Mouse (Mus musculus) intestine, embryonic 14.5 days (tissue): ENCODE data around the gene Prkab1. TPM values are rescaled to one million over a fixed set of nuclear protein-coding genes. Genes with fewer than 3 reads are reported as not detected.

Experiments
- ATAC-seq: fragments of 200-750 bp; cut with Nextera tagmentation; replicated peaks from 2 replicates; pipeline ENCODE4 v1.8.0; 2017; ENCODE audit warnings: low read depth, moderate number of reproducible peaks, moderate TSS enrichment, moderate library complexity; ENCODE audit not compliant: low FRiP score, low TSS enrichment
- DNase-seq: peaks from one replicate; pipeline ENCODE4 v3.0.0-alpha.2; 2018; ENCODE audit warnings: low spot score
- H3K27ac ChIP-seq: fragments of 300-500 bp; sonication (generic); 2 replicates; pipeline ENCODE4 v1.5.1; 2014; ENCODE audit warnings: low read depth, mild to moderate bottlenecking, control low read depth
- H3K27me3 ChIP-seq: fragments of 300-500 bp; sonication (generic); replicated peaks from 2 replicates; pipeline ENCODE4 v1.6.1; 2014; ENCODE audit warnings: low read length, control low read depth; ENCODE audit not compliant: control insufficient read depth, insufficient read depth
- H3K36me3 ChIP-seq: fragments of 300-500 bp; sonication (generic); 2 replicates; pipeline ENCODE4 v1.6.1; 2014; ENCODE audit warnings: low read length, control low read depth; ENCODE audit not compliant: control insufficient read depth, insufficient read depth
- H3K4me1 ChIP-seq: fragments of 300-500 bp; sonication (generic); replicated peaks from 2 replicates; pipeline ENCODE4 v1.6.1; 2014; ENCODE audit warnings: low read length, control low read depth, mixed read lengths; ENCODE audit not compliant: control insufficient read depth, insufficient read depth
- H3K4me2 ChIP-seq: fragments of 300-500 bp; sonication (generic); 2 replicates; pipeline ENCODE4 v1.6.1; 2014; ENCODE audit warnings: low read length
- H3K4me3 ChIP-seq: fragments of 300-500 bp; sonication (generic); 2 replicates; pipeline ENCODE4 v1.5.1; 2014; ENCODE audit warnings: low read depth, low read length, control low read depth, mixed read lengths
- H3K9ac ChIP-seq: fragments of 300-500 bp; sonication (generic); 2 replicates; pipeline ENCODE4 v1.6.1; 2014; ENCODE audit warnings: mild to moderate bottlenecking, low read length
- H3K9me3 ChIP-seq: fragments of 300-500 bp; sonication (generic); 2 replicates; pipeline ENCODE4 v1.6.1; 2016; ENCODE audit warnings: low read length, control low read depth; ENCODE audit not compliant: control insufficient read depth
- WGBS: fragments of 180-500 bp; shearing (Covaris S2); extraction: QIAGEN DNeasy Blood & Tissue Kit; methylation state at CpG from one replicate; pipeline ENCODE4 v1.1.7; 2014; 5-methylcytosine and 5-hydroxymethylcytosine counted together
- polyA plus RNA-seq: library from polyadenylated mRNA; unstranded; fragments of >200 nt; fragmentation: Nextera tagmentation; extraction: Ambion mirVana; gene quantifications from 2 replicates; pipeline ENCODE4 v1.2.1, GENCODE M21; 2014

Prkab1 gene
- polyA plus RNA-seq, 1 experiment from 2014 or later = 60.6 TPM

DNA sequence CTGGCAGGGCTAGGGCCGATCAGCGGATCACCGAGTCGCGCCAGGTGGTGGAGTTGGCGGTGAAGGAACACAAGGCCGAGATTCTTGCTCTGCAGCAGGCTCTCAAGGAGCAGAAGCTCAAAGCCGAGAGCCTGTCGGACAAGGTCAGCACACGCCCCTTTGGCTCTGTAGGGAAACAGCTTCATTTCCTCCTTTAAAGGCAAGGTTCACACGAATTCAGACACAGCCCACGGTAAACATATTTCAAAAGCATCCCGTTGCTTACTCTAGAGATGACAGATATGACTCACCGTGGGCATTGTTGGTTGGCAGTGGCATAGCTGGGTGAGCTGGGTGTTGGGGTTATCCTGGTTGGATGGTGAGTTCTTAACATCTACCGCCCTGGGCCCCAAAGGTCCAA lies 53.1 kb downstream of the Prkab1 start:
- Histone ChIP-seq H3K9ac (no peak overlapping the region), H3K4me1 (no peaks in the 10 kb centered on the region), H3K36me3 (peaks cover 27% of the 10 kb centered on the region), H3K4me3 (no peak overlapping the region), H3K27ac (no peak overlapping the region), H3K4me2 (no peak overlapping the region), H3K9me3 (no peaks in the 10 kb centered on the region), H3K27me3 (no peaks in the 10 kb centered on the region)
- 81% methylated on average over 15 of the region's 15 CpGs for WGBS
- ATAC-seq (no peak), DNase-seq (no peak)

Other genes starting within 250 kb of the Prkab1 start
- gene Cit, start 179.2 kb downstream of the Prkab1 start, polyA plus RNA-seq = 25.8 and 27.0 TPM in 2 replicates
- gene Tmem233, start 58.7 kb upstream of the Prkab1 start, polyA plus RNA-seq = not detected in 2 replicates